Mouse (Mus musculus) limb, embryonic 14.5 days (tissue): ENCODE results near the gene Agtrap. TPM values are rescaled to one million over a fixed set of nuclear protein-coding genes. Genes with fewer than 3 reads are reported as not detected.
A peak's percentile ranks its signal among the peaks of the same experiment; 100 is the strongest.

Experiments
- ATAC-seq: fragments of 200-750 bp; cut with Nextera tagmentation; 2 replicates; pipeline ENCODE4 v1.8.0; 2017; ENCODE audit warnings: low read depth, moderate number of reproducible peaks, moderate TSS enrichment; ENCODE audit not compliant: low FRiP score
- DNase-seq: peaks from one replicate; pipeline ENCODE4 v3.0.0-alpha.2; 2015; ENCODE audit warnings: low spot score
- H3K27ac ChIP-seq: fragments of 300-500 bp; sonication (generic); replicated peaks from 2 replicates; pipeline ENCODE4 v1.5.1; 2014; ENCODE audit warnings: low read depth, mild to moderate bottlenecking, low read length, moderate library complexity, mixed read lengths
- H3K27me3 ChIP-seq: fragments of 300-500 bp; sonication (generic); 2 replicates; pipeline ENCODE4 v1.6.1; 2014; ENCODE audit warnings: low read length, mixed read lengths; ENCODE audit not compliant: control insufficient read depth, insufficient read depth
- H3K36me3 ChIP-seq: fragments of 300-500 bp; sonication (generic); 2 replicates; pipeline ENCODE4 v1.6.1; 2014; ENCODE audit warnings: mild to moderate bottlenecking, low read length, moderate library complexity, mixed read lengths; ENCODE audit not compliant: control insufficient read depth, insufficient read depth
- H3K4me1 ChIP-seq: fragments of 300-500 bp; sonication (generic); 2 replicates; pipeline ENCODE4 v1.6.1; 2014; ENCODE audit warnings: antibody characterized with exemption, low read length, mixed read lengths; ENCODE audit not compliant: control insufficient read depth, insufficient read depth
- H3K4me2 ChIP-seq: fragments of 300-500 bp; sonication (generic); replicated peaks from 2 replicates; pipeline ENCODE4 v1.6.1; 2014; ENCODE audit warnings: low read depth, mild to moderate bottlenecking, low read length, moderate library complexity; ENCODE audit not compliant: severe bottlenecking
- H3K4me3 ChIP-seq: fragments of 300-500 bp; sonication (generic); replicated peaks from 2 replicates; pipeline ENCODE4 v1.5.1; 2014; ENCODE audit warnings: low read length
- H3K9ac ChIP-seq: fragments of 300-500 bp; sonication (generic); 2 replicates; pipeline ENCODE4 v1.6.1; 2014; ENCODE audit warnings: mild to moderate bottlenecking, low read depth, low read length, moderate library complexity; ENCODE audit not compliant: severe bottlenecking
- H3K9me3 ChIP-seq: fragments of 300-500 bp; sonication (generic); 2 replicates; pipeline ENCODE4 v1.6.1; 2016; ENCODE audit warnings: low read length; ENCODE audit not compliant: control insufficient read depth
- POLR2A ChIP-seq: fragments of 200-500 bp; IDR thresholded peaks from 2 replicates; pipeline ENCODE4 v1.8.0; 2012; ENCODE audit warnings: inconsistent platforms, mild to moderate bottlenecking, moderate library complexity, borderline replicate concordance; ENCODE audit not compliant: insufficient read depth, insufficient read length; ENCODE audit errors: extremely low read depth
- WGBS: fragments of 180-500 bp; shearing (Covaris S2); extraction: QIAGEN DNeasy Blood & Tissue Kit; methylation state at CpG from one replicate; pipeline ENCODE4 v1.1.7; 2014; 5-methylcytosine and 5-hydroxymethylcytosine counted together
- polyA plus RNA-seq, 2 experiments: library from polyadenylated mRNA; depleted of rRNA in 1 of 2; stranded (reverse) in 1 of 2; unstranded in 1 of 2; fragments of >200 nt; fragmentation: Nextera tagmentation in 1 of 2; extraction: Ambion mirVana in 1 of 2; gene quantifications; 2 replicates each; pipeline versions ENCODE4 v1.2.1 to v1.2.3; 2012 to 2014

The Agtrap gene
- polyA plus RNA-seq, 2 experiments, result 11.0 to 17.6 TPM

- H3K27ac ChIP-seq, result no peak overlapping the region
- peak; percentile 49; the same call in 1 of the 2 replicates for TF ChIP-seq POLR2A
- no peaks in the 10 kb centered on the region for H3K27me3 ChIP-seq
- peak overlapping the region; percentile 36 for H3K9ac ChIP-seq
- ATAC-seq (peak; percentile 82), DNase-seq (peak; percentile 77)
- H3K4me1 ChIP-seq, result peaks cover 7% of the 10 kb centered on the region; the same call in 1 of the 2 replicates
- no peaks in the 10 kb centered on the region for H3K36me3 ChIP-seq
- no peaks in the 10 kb centered on the region for H3K9me3 ChIP-seq
- WGBS, result 5% methylated on average over 15 of the region's 15 CpGs
- no peak overlapping the region for H3K4me3 ChIP-seq
- H3K4me2 ChIP-seq, result peak overlapping the region; percentile 27; the same call in 1 of the 2 replicates
Observed at GRCm38 (mm10) chr4:148114758-148115391, 27.0 kb upstream of the Agtrap start.

DNA sequence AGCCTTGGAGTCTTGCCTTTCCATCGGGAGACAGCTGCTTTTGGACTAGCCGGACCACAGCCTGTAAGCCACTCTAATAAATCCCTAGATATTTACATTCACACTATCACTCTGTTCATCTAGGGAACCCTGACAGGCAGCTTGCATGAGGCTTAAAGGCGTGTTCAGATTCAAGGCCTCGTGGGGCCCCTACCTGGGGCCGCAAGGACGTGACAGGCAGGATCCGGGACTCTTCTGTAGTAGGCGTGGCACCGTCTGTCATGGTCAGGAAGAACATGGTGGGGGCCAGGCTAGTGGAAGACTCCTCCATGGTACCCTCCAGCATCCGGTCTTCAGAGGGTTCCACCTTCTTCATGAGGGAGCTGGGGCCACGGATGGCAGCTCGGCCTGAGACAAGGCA, 24.7 kb upstream of the Agtrap start:
- 80% methylated on average over 12 of the region's 12 CpGs for WGBS
- Histone ChIP-seq H3K36me3 (no peaks in the 10 kb centered on the region), H3K4me1 (peaks cover 12% of the 10 kb centered on the region; the same call in 1 of the 2 replicates), H3K4me2 (no peak overlapping the region), H3K9ac (no peak overlapping the region), H3K9me3 (no peaks in the 10 kb centered on the region), H3K27ac (no peak overlapping the region), H3K27me3 (no peaks in the 10 kb centered on the region), H3K4me3 (no peak overlapping the region)
- no peak for ATAC-seq
- DNase-seq, result no peak
- no peak for TF ChIP-seq POLR2A

- ATAC-seq (no peak), DNase-seq (no peak)
- 78% methylated on average over 5 of the region's 5 CpGs for WGBS
- Histone ChIP-seq H3K9ac (no peak overlapping the region), H3K27me3 (no peaks in the 10 kb centered on the region), H3K27ac (no peak overlapping the region), H3K4me1 (peaks cover 5% of the 10 kb centered on the region; the same call in 1 of the 2 replicates), H3K36me3 (no peaks in the 10 kb centered on the region), H3K4me2 (no peak overlapping the region), H3K4me3 (no peak overlapping the region), H3K9me3 (no peaks in the 10 kb centered on the region)
- TF ChIP-seq POLR2A, result no peak
Observed at GRCm38 (mm10) chr4:148109215-148109614, 21.4 kb upstream of the Agtrap start.

DNA sequence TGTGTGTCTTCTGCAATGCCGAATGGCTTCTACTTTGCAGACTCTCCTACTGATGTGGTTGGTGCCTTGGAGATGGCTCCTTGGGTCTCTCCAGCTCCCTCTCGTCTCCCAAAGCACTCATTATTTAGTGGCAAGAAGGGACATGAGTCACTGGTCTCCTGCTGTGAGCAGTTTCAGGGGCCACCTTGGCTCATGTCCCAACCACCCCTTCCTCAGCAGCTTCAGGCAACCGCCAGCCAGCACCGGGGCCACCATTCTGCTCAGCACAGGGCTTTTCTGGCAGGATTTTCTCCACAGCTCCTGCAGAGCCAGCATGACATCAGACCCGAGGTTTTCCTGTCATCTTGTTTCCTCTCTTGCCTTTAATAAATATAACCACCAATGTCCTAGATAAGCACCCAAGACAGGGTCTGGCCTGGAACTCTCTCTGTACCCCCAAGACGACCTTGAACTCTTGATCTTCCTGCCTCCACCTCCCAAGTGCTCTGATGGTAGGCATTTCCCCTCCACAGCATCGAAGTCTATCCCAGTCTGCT, 20.8 kb upstream of the Agtrap start:
- no peak for TF ChIP-seq POLR2A
- Histone ChIP-seq H3K4me1 (peaks cover 5% of the 10 kb centered on the region; the same call in 1 of the 2 replicates), H3K36me3 (no peaks in the 10 kb centered on the region), H3K4me3 (no peak overlapping the region), H3K4me2 (no peak overlapping the region), H3K27me3 (no peaks in the 10 kb centered on the region), H3K9ac (no peak overlapping the region), H3K9me3 (no peaks in the 10 kb centered on the region), H3K27ac (no peak overlapping the region)
- DNase-seq, result no peak
- WGBS, result 49% methylated on average over 7 of the region's 7 CpGs
- ATAC-seq, result no peak

DNA sequence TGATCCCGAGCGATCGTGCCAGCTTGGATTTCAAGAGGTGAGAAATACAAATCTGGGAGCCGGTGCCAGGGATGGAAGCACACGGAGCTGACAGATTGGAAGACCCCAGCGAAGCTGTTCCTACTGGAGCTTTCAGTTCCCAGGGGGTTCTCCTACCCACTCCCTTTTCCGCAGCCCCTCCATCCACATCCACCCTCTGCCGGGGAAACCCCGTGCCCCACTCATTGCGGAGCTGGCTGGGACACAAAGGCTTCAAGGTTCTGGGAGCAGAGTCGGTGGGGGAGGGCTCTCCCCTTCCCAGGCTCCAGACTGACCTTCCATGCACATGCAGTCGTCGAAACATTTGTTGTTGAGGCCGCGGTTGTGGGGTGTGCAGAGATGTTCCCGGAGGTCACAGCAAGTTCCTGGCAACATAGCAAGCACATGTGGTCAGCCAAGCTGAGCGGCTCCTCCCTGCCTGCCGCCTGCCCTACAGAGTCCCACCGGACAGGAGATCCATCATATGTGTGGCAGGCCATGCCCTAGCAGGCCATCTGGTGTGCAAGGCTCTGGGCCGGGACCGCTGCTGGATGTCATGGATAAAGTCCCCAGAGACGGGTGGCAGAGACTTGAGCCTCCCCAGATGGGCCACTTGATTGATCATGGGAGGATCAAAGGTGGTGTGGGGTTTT, 19.9 kb upstream of the Agtrap start:
- Histone ChIP-seq H3K9me3 (no peaks in the 10 kb centered on the region), H3K4me1 (peaks cover 5% of the 10 kb centered on the region; the same call in 1 of the 2 replicates), H3K4me2 (no peak overlapping the region; the same call in 1 of the 2 replicates), H3K4me3 (no peak overlapping the region), H3K36me3 (no peaks in the 10 kb centered on the region), H3K27ac (no peak overlapping the region), H3K9ac (peak overlapping the region; percentile 31; the same call in 1 of the 2 replicates), H3K27me3 (no peaks in the 10 kb centered on the region)
- 30% methylated on average over 22 of the region's 22 CpGs for WGBS
- ATAC-seq (no peak), DNase-seq (no peak)
- TF ChIP-seq POLR2A, result no peak
